Mouse (Mus musculus) megakaryocyte, embryonic 14.5 days (primary cell): Measurements from ENCODE around the gene Plvap.

Experiments
- FLI1 ChIP-seq: IDR thresholded peaks from 2 replicates; pipeline ENCODE4 v1.6.1; 2012; ENCODE audit warnings: low read length, inconsistent platforms, mixed read lengths
- GATA1 ChIP-seq: IDR thresholded peaks from 3 replicates; pipeline ENCODE4 v1.6.1; 2012; ENCODE audit warnings: mixed read lengths, low read length, inconsistent platforms, borderline replicate concordance

DNA sequence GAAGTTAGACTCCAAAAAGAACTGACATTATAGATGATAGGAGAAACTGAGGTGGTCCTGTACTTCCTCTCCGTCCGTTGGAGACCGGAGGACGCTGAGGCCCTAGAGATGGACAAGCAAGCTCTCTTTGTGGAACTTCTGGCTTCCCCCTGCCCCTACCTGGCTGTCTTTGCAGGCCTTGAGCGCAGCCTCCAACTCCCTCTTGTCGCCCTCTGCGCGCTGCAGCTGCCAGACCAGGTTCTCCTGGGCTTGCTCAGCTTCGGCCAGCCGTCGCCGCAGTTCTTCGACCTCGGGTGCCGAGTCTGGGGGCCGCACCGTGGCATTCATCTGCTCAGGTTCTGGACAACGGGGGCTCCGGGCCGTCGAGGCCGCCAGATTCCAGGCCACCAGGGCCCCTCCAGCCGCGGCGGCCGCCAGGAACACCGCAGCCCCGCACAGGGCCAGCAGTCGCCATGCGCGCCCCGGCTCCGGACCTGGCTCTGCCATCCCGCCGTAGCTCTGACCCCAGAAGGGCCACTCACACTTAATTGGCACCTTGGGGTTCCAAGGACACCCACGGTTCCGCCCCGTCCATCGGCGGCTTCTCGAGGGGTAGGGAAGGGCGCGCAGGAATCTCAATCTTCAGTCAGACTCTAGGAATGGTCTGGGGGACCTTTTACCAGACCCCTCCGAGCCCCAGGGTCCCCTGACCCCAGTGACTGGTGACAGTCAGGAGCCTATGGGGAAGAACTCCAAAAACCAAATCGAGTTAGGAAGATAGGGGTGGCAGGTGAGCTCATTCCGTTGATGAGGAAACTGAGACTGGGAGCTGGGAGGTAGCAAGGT lies 13.9 kb upstream of the Plvap start, which contains the start of gene Ccdc194:
- no peak for TF ChIP-seq GATA1
- TF ChIP-seq FLI1, result no peak
